Mouse (Mus musculus): ENCODE results near the gene Clec4a2. TPM values are rescaled to one million over a fixed set of nuclear protein-coding genes. Genes with fewer than 3 reads are reported as not detected.

The Clec4a2 gene
- polyA plus RNA-seq (2017; shearing (Covaris generic)): 0.31 TPM

GRCm38 (mm10) chr6:123106128-123106527, at the start of gene Clec4a2:
Gene Clec4a2, plus strand, starts transcription at chr6:123106428.

GRCm38 (mm10) chr6:123172593-123172992, 66.4 kb downstream of the Clec4a2 start, which contains the start of gene Clec4b2:
Gene Clec4b2, plus strand, starts transcription at chr6:123172893.

Other genes starting within 250 kb of the Clec4a2 start
- gene Necap1, start 232.0 kb upstream of the Clec4a2 start, polyA plus RNA-seq (2017; shearing (Covaris generic)): 33.7 TPM
- 1.1 TPM for gene Clec4a1, start 184.6 kb upstream of the Clec4a2 start, polyA plus RNA-seq (2017; shearing (Covaris generic))
- 1.1 TPM for gene Clec4a3, start 153.9 kb upstream of the Clec4a2 start, polyA plus RNA-seq (2017; shearing (Covaris generic))
- not detected for gene Clec4a4, start 116.1 kb upstream of the Clec4a2 start, polyA plus RNA-seq (2017; shearing (Covaris generic))
- 0.59 TPM for gene Clec4b1, start 56.5 kb upstream of the Clec4a2 start, polyA plus RNA-seq (2017; shearing (Covaris generic))
- gene Clec4b2, start 66.5 kb downstream of the Clec4a2 start, polyA plus RNA-seq (2017; shearing (Covaris generic)): not detected
- 3.6 TPM for gene Clec4n, start 123.4 kb downstream of the Clec4a2 start, polyA plus RNA-seq (2017; shearing (Covaris generic))
- gene Clec4d, start 155.7 kb downstream of the Clec4a2 start, polyA plus RNA-seq (2017; shearing (Covaris generic)): not detected
- gene Clec4e, start 183.4 kb downstream of the Clec4a2 start, polyA plus RNA-seq (2017; shearing (Covaris generic)): not detected
- not detected for gene Vmn2r19, start 201.9 kb downstream of the Clec4a2 start, polyA plus RNA-seq (2017; shearing (Covaris generic))